Mouse (Mus musculus) kidney, postnatal 14 days (tissue): ENCODE measurements around the gene Gm11114.
A peak's percentile ranks its signal among the peaks of the same experiment; 100 is the strongest.

Experiments
- DNase-seq: peaks from one replicate; pipeline ENCODE4 v3.0.0; 2022; ENCODE audit warnings: mixed read lengths

Gm11114 gene

DNA sequence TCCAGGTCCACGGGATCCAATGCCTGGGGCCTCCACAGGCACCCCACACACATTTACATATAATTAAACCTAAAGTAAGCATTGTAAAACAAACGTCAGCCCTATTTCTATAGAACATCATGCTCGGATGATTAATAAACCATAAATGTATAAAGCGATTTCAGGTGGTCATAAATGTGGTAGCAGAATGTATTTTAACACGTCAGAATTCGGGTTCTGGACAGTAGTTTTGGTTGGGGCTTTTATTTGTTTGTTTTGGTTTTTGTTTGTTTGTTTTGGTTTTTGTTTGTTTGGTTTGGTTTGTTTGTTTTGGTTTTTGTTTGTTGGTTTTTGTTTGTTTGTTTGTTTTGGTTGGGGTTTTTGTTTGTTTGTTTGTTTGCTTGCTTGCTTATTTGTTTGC lies at the start of gene Gm11114:
TSS of gene Gm11114 (plus strand) at position 301 of the 400 bp plus-strand sequence.
- no peak for DNase-seq

DNA sequence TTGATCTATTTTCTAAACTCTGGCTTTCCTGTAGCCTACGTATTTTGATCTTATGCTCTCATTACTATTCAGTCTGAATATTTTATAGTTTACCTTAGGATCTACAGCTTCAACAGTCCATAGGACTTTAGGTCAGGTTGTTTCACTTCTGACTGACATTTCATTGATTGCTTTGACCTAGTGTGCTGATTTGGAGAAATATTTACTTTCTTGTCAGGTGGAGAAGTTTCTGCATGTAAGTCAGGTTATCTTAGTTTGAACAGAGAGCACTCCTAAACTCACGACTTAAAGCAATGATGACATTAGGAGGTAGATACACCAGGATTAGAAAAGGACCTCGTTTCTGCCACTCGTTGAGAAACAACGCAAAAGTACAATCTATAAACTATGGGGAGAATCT lies 45.7 kb upstream of the Gm11114 start:
- no peak for DNase-seq

DNA sequence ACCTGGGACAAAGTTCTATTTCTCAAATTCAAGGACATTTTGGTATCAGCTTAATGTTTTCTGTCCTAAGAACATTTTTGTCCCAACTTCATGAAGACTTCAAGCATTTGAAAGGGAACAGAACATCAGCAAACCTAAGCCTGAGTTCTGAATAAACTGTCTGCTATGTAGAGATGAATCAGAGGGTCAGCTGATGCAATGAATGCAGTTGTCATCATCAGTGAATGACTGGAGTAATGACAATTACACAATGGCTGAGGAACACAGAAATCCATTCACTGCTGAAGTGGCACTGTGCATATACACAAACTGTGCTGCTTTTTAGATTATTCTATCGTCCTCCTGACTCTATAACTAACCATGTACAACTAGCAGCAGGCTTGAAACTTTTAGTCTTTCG lies 38.5 kb upstream of the Gm11114 start:
- no peak for DNase-seq

DNA sequence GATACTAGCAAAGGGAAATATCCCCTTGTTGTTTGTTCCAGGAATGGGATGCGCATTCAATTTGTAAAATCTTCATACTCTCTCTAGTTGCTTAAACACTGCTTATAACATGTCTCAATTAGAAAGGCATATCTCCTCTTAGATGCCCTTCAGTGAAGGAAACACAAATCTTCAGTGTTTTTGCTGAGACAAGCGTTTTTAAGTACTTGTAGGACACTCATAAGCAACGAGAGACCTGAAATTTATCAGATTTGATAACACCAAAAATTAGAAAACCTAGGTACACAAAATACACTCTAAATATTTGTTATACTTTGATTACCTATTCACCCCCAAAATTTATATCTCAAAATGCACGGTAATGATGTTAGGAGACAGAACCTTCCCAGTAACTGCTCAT lies 9.7 kb upstream of the Gm11114 start:
- no peak for DNase-seq

DNA sequence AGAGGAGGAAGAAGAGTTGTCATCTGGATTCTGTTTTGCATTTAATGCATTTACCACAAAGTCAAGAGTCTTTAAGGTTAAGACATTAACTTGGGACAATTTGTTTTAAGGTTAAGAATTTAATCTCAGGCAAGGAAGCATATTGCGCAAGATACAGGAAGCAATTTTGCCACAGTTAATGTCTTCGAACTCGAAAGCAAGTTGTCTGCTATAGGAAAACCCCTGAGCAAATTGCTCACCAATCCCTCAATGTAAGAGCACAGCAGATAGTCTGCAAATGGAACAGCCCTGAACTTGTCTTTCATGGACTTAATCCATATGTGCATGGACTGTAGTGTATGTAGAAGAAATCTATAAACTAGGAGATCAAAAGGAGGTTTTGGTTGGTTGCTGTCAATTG lies 9.2 kb upstream of the Gm11114 start:
- no peak for DNase-seq

DNA sequence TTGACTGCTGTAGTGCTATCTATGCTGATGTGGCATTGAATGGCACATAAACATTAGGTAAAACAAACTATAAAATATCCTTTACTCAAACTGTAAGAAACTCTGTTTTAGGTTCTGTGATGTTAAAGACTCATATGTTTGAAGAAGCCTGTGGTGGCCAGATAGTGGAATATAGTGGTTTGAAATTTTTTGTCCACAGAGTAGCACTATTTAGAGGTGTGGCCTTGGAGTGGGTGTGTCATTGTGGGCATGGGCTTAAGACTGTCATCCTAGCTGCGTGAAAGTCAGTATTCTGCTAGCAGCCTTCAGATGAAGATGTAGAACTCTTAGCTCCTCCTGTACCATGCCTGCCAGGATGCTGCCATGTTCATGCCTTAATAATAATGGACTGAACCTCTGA lies 3.5 kb downstream of the Gm11114 start:
- no peak for DNase-seq

DNA sequence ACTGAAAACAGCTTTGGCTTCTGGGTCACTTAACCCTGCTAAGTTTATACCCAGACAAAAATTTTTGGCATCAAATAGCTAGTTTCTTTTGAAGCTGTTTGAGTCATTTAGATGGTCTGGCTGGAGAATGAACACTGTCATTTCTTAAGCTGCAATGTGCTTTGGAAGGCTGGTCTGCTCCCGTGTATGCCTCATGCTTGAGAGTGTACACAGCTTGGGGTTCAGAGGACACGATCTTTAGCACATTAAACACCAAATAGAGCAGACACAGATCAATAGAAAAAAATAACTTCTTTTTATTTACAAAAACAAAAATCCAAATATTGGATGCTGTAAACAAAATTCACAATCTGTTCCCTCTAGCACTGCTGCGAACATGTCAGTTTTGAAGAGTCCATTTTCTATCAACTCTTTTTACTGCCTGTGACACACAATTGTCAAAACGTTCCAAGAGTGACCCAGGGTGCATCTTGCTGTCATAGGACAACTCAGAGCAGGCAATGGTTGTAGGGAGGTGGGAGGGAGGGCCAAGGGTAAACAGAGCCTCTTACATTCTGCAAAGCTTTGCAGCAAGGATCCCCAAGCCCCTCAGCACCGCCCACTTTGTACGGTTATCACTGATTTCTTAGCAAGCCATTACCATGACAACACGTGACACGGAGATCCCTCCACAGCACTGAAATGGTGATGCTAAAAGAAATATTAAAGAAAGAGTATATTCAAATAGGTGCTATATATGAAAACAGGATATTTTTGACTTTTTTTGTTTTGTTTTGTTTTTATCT lies 7.8 kb downstream of the Gm11114 start:
- no peak for DNase-seq

DNA sequence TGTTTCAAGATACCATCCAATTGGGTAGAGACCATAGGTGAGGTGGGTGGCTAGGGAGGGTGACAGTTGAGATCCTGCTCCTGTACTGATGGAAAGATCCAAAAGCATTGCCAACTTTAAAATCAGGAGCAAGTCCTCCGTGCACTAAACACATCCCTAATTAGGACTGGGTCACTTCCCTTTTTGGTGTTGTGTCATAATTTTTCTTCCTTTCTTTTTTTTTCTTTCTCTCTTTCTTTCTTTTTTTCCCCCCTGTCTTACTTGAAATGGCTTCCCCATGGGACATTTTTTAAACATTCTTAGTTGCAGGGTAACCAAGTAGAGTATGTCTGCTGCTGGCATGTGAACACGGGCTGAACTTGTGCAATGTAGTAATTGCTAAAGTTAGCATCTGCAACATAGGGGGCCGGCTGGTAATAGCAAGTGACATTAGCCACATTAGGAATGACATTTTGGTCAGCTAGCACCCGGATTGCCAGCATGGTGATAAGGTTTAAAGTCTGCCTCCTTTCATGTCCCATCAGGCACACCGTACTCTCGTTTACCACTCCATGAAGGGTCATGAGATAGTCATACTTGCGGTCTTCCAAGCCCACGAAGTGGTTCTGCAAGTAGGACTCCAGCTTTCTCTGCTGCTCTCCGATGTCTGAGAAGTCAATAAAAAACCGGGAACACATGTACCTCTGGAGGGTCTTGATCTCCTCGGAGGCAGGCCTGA lies 11.7 kb downstream of the Gm11114 start:
- no peak for DNase-seq

DNA sequence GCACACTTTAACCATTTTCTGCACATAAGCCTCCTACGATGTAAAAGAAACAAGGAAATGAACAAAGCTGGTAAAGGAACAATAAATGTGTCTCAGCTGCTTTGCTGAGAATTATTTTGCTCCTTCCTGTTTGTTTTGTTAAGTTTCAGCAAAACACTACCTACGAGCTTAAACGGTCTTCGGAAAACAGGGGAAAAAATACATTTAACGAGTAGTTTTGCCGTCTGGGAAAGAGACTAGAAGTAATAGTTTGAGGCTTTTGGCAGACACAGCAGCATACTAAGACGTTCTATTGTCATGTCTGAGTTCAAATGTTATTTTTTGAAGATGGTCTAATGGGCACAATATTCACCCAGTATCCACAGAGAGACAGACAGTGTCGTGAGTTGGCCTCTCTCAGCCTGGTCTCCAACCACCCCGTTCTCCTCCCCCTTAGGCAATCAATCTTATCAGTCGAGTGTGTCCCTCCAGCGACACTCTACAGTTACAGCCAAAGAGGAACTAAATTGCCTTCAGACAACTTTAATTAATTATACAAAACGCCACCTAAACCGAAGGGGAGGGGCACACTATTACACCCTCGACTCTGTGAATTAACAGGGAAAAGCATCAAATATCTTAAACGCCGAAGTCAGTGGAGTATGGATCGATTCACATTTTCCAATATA lies 12.8 kb downstream of the Gm11114 start:
- no peak for DNase-seq

DNA sequence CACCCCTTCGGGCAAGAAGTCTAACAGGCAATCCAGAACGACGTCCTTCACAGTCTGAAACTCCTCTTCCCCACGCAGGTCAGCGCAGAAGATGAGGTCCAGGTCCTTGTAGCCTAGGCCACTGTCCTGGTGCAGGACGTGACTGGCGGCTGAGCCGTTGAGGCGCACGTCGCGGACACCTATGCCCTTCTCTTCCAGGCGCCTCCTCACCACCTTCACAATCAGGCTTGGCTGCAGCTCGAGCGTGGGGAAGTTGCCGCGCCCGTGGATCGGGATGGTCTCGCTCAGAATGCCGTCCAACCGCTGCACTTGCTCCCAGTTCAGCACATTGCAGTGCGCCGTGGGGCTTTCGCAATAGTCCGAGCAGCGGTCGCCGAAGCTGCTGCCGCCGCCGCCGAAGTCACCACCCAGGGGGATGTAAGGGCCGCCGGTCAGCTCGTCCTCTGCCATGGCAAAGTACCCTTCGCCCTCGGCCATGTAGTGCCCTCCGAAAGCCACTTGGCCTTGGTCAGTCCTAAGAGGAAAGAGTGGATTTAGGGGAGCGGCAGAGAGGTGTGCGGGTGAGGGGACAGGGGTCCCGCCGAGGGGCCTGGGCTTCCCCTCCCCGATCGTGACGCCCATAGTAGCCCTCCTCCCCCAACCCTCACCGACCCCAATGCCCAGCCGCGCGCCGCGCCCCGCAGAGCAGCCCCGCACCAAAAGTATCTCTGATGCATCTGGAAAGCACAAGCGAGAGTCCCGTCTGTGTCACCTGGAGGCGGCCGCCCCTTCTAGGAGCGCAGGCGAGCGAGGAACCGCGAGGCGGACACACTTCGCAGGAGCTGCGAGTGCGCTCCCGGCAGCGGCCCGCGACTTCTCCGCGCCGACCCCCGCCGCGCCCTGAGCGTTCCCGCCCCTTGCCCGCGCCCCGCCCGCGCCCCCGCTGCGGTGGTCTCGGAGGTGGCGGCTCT lies 14.0 kb downstream of the Gm11114 start:
- peak; percentile 58 for DNase-seq

DNA sequence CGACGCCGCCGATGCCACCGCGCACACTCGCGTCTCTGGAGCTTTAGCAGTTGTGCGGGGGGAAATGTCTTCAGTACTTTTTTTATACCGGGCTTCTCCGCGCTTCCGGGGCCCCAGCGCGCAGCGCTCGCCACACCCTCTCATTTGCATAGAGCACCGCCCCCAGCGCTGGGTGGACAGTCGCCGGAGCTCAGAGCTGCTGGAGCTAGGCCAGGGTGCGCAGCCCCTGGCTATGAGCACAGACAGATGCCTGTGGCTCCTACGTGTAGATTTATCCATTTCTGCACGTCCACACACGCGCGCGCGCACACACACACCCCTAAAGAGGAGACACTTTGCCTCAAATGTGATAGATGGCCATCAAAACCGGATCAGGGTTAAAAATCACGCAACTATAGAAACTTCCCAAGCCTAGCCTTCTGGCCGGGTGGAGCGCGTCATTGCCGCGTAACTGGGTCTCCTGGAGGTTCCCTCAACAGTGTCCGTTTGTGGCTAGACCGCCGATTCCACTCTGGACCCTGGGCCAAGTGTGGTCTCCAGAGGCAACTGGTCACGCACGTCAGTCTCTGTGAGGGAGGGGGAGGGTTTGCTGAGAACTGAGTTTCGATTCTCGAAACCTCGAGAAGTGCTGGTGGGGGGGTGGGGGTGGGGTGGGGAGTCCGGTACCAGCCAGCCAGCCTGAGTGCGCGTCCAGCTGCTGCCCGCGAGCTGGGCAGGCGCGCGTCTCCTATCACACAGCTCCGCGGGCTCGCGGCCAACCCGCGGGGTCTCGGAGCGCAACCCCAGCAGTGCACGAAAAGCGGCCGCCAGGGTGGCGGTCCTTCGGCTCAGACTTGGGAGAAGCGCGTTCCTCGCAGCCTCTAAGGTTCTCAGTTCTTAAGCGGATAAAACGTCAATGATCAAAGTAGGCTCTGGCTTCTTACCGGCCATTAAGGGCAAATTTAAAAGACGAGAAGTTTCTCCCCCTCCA lies 15.0 kb downstream of the Gm11114 start, which contains the start of gene Tent5a:
TSS of gene Tent5a (minus strand) at position 107 of the 970 bp plus-strand sequence.
- DNase-seq = peak; percentile 90

DNA sequence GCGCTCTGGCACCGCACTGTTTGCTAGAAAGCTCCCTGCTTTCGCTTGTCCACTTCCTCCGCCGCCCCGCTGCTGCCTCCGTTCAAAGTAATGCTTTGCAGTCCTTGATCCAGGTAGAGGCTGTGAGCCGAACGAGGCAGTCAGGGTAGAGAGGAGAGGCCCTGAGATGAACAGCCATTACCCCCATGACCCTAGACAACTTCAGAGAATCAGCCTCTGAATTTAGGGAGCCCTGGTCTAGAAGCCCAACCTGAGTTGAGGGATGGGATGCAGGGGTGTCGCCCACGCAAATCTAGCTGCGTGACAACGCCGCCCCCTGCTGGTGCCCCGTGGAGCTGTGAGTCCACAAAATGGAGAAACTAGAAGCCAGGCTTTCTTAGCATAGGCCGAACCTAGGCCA lies 15.7 kb downstream of the Gm11114 start:
- peak; percentile 90 for DNase-seq

DNA sequence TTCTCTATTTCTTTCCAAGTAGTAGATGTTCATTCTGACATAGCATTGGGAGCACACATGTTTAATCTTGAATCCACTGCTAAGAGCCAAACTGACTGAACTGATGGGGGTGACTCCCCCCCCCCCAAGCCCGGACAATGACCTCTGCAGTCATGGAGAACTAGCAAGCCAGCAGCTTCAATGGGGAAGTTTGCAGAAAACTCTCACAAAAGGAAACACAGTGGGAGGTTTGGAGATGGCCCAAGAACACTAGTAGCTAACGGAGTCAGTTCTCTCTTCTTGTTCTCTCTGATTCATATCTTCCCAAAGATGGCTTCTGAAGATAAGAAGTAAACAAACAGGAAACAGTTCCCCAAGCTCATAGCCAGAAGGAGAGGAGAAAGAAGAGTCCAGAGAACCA lies 18.9 kb downstream of the Gm11114 start:
- peak; percentile 41 for DNase-seq

DNA sequence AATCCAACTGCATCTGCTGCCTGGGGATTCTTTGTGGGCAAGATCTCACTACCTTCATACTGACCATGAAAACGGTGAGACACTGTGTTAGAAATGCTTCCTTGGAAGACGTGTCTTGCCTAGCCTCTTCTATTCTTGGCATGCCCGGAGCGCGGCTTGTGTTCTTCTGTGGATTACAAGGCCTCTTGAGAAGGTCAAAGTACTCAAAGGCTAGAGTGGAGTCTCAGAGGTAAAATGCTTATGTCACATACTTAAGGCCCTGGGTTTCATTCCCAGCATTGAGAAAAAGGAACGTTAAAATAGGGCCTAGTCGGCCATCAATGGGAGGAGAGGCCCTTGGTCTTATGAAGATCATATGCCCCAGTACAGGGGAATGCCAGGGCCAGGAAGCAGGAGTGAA lies 23.5 kb downstream of the Gm11114 start:
- DNase-seq = no peak

DNA sequence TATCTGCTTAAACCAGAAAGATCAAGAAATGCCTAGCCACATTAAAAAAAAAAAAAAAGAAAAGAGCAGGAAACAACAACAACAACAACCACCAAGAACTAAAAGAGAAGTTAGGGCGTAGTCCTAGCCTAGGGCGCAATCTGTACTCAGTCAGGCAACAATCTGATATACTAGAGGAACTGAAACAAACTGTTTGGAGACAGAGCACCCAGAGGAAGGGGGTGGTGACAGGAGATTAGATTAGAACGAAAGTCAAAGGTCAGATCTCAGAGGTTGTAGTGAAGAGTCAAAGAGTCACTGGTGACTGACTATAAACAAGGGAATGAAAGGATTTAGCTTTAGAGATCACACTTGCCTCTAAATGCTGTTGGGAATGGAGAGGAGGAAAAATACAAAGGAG lies 27.7 kb downstream of the Gm11114 start:
- DNase-seq = no peak

DNA sequence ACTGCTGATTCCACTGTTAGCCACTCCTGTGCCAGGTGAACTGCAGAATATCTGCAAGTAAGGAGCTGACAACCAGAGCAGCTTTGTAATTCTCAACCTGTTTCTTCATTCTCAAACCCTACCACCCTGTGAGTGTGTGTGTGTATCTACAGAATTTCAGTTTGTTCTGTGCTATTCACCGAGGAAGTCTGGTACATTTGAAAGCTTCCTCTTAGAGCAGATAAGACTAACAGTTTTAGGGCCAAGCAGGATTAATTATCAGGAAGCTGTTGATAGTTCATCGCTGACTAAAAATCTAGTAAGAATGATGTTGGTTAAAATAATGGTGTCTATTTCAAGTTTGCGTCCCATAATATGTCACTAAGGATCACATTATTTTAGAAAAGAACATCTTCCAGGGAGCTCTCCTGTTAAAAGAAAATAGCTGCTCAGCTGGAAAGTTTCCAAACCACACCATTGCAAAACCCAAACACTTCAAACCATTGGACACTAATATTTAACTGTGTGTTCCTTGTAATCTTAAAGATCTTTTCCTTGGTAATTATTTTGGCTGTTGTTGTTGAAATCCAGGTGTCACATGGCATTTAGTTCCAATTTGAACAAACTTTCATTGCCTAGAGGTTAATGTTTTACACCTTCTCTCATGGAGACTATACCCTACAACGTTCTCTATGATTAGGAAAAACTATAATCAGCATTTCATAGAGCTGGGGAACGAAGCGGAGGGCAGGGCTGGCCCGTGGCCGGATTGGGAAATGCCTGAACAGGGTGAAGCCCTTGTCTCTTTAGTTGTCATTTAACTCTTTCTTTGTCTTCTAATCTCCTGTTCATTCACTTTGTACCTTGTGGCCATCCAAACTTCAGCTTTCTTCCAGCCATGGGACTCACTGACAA lies 30.6 kb downstream of the Gm11114 start:
- DNase-seq = no peak

DNA sequence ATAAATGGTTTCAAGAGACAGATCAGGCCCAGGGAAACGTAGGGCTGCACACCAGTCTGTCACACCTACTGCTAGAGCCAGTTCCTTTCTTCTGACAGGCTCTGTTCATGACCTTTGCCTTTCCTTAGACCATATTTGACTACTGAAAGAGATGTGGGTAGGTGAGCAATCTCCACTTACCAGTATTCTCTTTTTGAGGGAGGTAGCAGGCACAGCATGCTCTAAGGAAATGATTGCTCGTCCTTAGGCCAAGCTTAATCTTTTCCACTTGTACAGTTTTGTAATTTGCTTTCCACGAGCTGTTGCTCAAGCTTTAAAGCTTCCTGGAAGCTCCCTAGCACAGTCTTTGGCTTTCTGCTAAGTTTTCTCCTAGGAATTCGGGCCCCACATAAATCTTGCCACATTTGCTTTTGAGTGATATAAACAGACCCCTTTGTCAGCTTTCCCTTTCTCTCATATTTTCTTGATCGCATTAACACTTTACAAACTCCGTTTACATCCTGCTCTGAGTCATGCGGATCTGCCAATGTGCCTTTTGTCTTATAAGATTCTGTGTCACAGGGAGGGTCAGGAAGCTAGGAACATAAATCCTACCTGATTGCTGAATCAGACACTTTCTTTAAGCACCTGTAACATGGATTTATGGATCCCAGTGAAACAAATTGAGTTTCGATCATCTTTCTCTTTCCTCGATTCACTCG lies 35.4 kb downstream of the Gm11114 start:
- peak; percentile 5 for DNase-seq

DNA sequence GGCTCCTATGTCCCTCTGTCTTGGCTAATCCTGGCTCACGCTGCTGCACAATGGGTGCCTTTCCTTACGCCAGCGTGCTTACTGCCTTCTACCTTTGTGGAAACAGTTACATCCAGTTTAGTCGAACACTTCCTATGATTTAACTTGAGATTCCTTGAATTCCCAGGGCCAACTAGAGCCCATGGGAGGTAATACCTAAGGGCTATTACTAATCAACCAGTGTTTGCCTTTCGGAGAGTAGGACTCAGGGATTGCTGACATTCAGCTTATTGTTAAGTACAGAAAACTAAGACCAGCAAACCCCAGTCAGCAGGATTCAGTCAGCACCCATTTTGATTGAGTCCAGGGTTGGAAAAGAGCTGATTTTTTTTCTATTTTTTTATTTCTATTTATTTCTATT lies 43.0 kb downstream of the Gm11114 start:
- no peak for DNase-seq

DNA sequence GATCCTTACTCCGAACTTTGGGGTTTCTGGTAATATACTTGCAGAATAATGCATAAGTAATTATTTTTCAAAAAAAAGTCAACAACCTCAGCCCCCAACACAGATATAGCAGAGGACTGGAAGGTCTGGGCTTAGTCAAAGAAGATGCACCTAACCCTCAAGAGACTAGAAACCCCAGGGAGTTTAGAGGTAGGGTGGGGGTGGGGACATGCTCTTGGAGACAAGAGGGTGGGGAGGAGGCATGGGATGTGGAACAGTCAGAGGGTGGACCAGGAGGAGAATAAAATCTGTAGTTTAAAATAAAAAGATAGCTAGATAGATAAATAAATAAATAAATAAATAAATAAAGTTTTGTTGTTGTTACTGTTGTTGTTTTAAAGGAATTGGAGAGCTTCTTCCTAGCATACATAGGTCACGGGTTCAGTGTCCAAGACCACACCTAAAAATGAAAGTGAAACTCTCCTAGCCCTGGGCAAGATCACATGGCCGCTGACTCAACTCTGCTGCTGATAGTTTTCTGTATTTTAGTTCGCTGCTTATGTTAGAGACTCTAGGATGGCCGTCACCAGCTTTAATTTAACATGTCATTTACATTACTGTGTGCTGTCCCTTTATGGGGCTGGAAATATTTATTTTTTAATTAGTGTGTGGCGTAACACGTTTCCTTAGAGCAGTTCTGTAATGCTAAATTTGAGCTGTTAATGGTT lies 44.7 kb downstream of the Gm11114 start:
- DNase-seq = no peak
